Mouse (Mus musculus) left cerebral cortex, adult 6 months (tissue): ENCODE measurements around the gene Otx2. TPM values are rescaled to one million over a fixed set of nuclear protein-coding genes. Genes with fewer than 3 reads are reported as not detected.

Experiments
- long read RNA-seq, 2 experiments: library from polyadenylated mRNA; unstranded; transcript quantifications; one replicate each; pipeline ENCODE4 v2.0.0; 2019 to 2020
- polyA plus RNA-seq: library from polyadenylated mRNA; unstranded; fragments of <200 nt; fragmentation: Nextera tagmentation; gene quantifications from 2 replicates; pipeline ENCODE4 v1.2.3, GENCODE M21; 2021

Gene Otx2
- 0.14 and 0.25 TPM in 2 replicates for polyA plus RNA-seq
- long read RNA-seq, experiment 1, partial matches to known transcripts: 0 of 6 reads
- long read RNA-seq, experiment 1, other reads (novel, unspliced or antisense): 1 of 6 reads
- long read RNA-seq, experiment 2, partial matches to known transcripts: 1 of 2 reads
- long read RNA-seq, experiment 2, other reads (novel, unspliced or antisense): 1 of 2 reads

DNA sequence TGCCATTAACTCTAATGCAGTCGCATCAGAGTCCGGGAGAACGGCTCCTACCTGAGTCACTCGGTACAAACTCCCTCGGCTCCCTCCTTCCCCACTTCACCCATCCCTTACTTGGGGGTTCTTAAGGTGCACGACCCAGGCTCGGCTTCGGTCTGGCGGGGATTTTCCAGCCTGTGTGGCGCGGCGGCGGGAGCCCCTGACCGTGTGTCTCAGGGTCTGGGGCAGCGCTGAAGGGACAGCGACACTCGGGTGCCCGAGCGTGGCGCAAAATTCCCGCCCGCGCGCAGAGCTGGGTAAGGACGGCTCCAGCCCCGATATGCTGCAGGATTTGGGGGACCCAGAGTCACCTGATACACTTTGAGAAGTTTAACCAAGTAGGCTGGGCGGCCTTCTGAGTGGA lies at the start of gene Otx2:
Gene Otx2, minus strand, starts transcription at position 279 of the 400 bp plus-strand sequence.

Other genes with a start within 250 kb of the Otx2 start
- 4.8 and 7.1 TPM in 2 replicates for gene Tmem260, start 227.7 kb downstream of the Otx2 start, polyA plus RNA-seq